Mouse (Mus musculus): ENCODE measurements around the gene Gm21411.
"Not testable (repeated sequence)": the region's sequence is repeated elsewhere in the genome, so short reads cannot be mapped to it uniquely, and the experiment has no call there.

GRCm38 (mm10) chr4:146909386-146910137 lies at the start of gene Gm21411:
- not testable (repeated sequence) for TF ChIP-seq CTCF (IDR thresholded peaks at IDR 0.05; ENCODE audit: insufficient read depth, low read length); POLR2A (IDR thresholded peaks at IDR 0.05; ENCODE audit: borderline replicate concordance, extremely low read depth, low read depth, low read length)

Measured in lung, adult 2 months (tissue).